Mouse (Mus musculus): Measurements from ENCODE around the gene H2al1h. TPM values are rescaled to one million over a fixed set of nuclear protein-coding genes. Genes with fewer than 3 reads are reported as not detected.
"Not testable (repeated sequence)": the region's sequence is repeated elsewhere in the genome, so short reads cannot be mapped to it uniquely, and the experiment has no call there.

H2al1h gene
- total and polyA plus RNA-seq, 3 experiments = not detected

GRCm38 (mm10) chrX:11308524-11308923, 12.8 kb upstream of the H2al1h start, which contains the start of gene H2al1d:
TSS of gene H2al1d (plus strand) at chrX:11308824.
- H3K27me3 ChIP-seq (ENCODE audit: control insufficient read depth, insufficient read depth, low read length); H3K9ac ChIP-seq (ENCODE audit: low read depth, low read length); intact Hi-C loops (cut with DNase I); H3K4me1 ChIP-seq (ENCODE audit: control insufficient read depth, insufficient read depth, low read length); H3K36me3 ChIP-seq (ENCODE audit: control insufficient read depth, insufficient read depth, low read length); H3K4me3 ChIP-seq; H3K27ac ChIP-seq; DNase-seq; H3K79me2 ChIP-seq (replicated peaks; ENCODE audit: control insufficient read depth, insufficient read depth, low read length): not testable (repeated sequence)
- no CpG with 5 or more reads among the region's 6 CpGs for WGBS

GRCm38 (mm10) chrX:11311634-11312033, 9.7 kb upstream of the H2al1h start, which contains the start of gene H2al1e:
TSS of gene H2al1e (plus strand) at chrX:11311934.
- H3K36me3 ChIP-seq (ENCODE audit: control insufficient read depth, insufficient read depth, low read length); H3K9ac ChIP-seq (ENCODE audit: low read depth, low read length); intact Hi-C loops (cut with DNase I); H3K79me2 ChIP-seq (replicated peaks; ENCODE audit: control insufficient read depth, insufficient read depth, low read length); H3K27me3 ChIP-seq (ENCODE audit: control insufficient read depth, insufficient read depth, low read length); H3K4me3 ChIP-seq; H3K27ac ChIP-seq; DNase-seq; H3K4me1 ChIP-seq (ENCODE audit: control insufficient read depth, insufficient read depth, low read length): not testable (repeated sequence)
- WGBS = no CpG with 5 or more reads among the region's 3 CpGs

GRCm38 (mm10) chrX:11314858-11315257, 6.4 kb upstream of the H2al1h start, which contains the start of gene H2al1f:
TSS of gene H2al1f (plus strand) at chrX:11315158.
- H3K4me1 ChIP-seq (ENCODE audit: control insufficient read depth, insufficient read depth, low read length); H3K9ac ChIP-seq (ENCODE audit: low read depth, low read length); H3K4me3 ChIP-seq; DNase-seq; intact Hi-C loops (cut with DNase I); H3K27ac ChIP-seq; H3K36me3 ChIP-seq (ENCODE audit: control insufficient read depth, insufficient read depth, low read length); H3K79me2 ChIP-seq (replicated peaks; ENCODE audit: control insufficient read depth, insufficient read depth, low read length); H3K27me3 ChIP-seq (ENCODE audit: control insufficient read depth, insufficient read depth, low read length): not testable (repeated sequence)
- no CpG with 5 or more reads among the region's 6 CpGs for WGBS

- DNase-seq; H3K79me2 ChIP-seq (replicated peaks; ENCODE audit: control insufficient read depth, insufficient read depth, low read length); H3K9ac ChIP-seq (ENCODE audit: low read depth, low read length); H3K4me3 ChIP-seq; H3K4me1 ChIP-seq (ENCODE audit: control insufficient read depth, insufficient read depth, low read length); H3K36me3 ChIP-seq (ENCODE audit: control insufficient read depth, insufficient read depth, low read length); H3K27ac ChIP-seq; intact Hi-C loops (cut with DNase I); H3K27me3 ChIP-seq (ENCODE audit: control insufficient read depth, insufficient read depth, low read length): not testable (repeated sequence)
- WGBS = no CpG with 5 or more reads among the region's 3 CpGs
Observed at GRCm38 (mm10) chrX:11317956-11318355, 3.3 kb upstream of the H2al1h start, which contains the start of gene H2al1g. TSS of gene H2al1g (plus strand) at chrX:11318256.

GRCm38 (mm10) chrX:11324359-11324758, 3.1 kb downstream of the H2al1h start, which contains the start of gene H2al1i:
TSS of gene H2al1i (plus strand) at chrX:11324659.
- WGBS = 60% methylated on average over 1 of the region's 5 CpGs
- intact Hi-C loops (cut with DNase I) = not testable (repeated sequence)

GRCm38 (mm10) chrX:11327522-11327921, 6.2 kb downstream of the H2al1h start, which contains the start of gene H2al1j:
TSS of gene H2al1j (plus strand) at chrX:11327822.
- H3K4me1 ChIP-seq (ENCODE audit: control insufficient read depth, insufficient read depth, low read length); H3K79me2 ChIP-seq (replicated peaks; ENCODE audit: control insufficient read depth, insufficient read depth, low read length); H3K9ac ChIP-seq (ENCODE audit: low read depth, low read length); H3K27ac ChIP-seq; H3K36me3 ChIP-seq (ENCODE audit: control insufficient read depth, insufficient read depth, low read length); H3K4me3 ChIP-seq; H3K27me3 ChIP-seq (ENCODE audit: control insufficient read depth, insufficient read depth, low read length); DNase-seq; intact Hi-C loops (cut with DNase I): not testable (repeated sequence)
- WGBS = 75% methylated on average over 2 of the region's 2 CpGs

More at GRCm38 (mm10) chrX:11324359-11324758, 3.1 kb downstream of the H2al1h start, which contains the start of gene H2al1i:
- not testable (repeated sequence) for H3K4me3 ChIP-seq; H3K27me3 ChIP-seq (ENCODE audit: control insufficient read depth, insufficient read depth, low read length); H3K27ac ChIP-seq; H3K79me2 ChIP-seq (replicated peaks; ENCODE audit: control insufficient read depth, insufficient read depth, low read length); H3K9ac ChIP-seq (ENCODE audit: low read depth, low read length); H3K36me3 ChIP-seq (ENCODE audit: control insufficient read depth, insufficient read depth, low read length); DNase-seq; H3K4me1 ChIP-seq (ENCODE audit: control insufficient read depth, insufficient read depth, low read length)

GRCm38 (mm10) chrX:11345762-11346161, 24.5 kb downstream of the H2al1h start:
- intact Hi-C loops (cut with DNase I) = no loop called here

More at GRCm38 (mm10) chrX:11345762-11346161, 24.5 kb downstream of the H2al1h start:
- H3K9ac ChIP-seq (ENCODE audit: low read depth, low read length) = no peak overlapping the region
- no peaks in the 10 kb centered on the region for H3K27me3 ChIP-seq (ENCODE audit: control insufficient read depth, insufficient read depth, low read length)
- H3K4me1 ChIP-seq (ENCODE audit: control insufficient read depth, insufficient read depth, low read length) = no peaks in the 10 kb centered on the region
- WGBS = 53% methylated on average over 9 of the region's 9 CpGs
- peak; percentile 11 to 22 for DNase-seq
- no peaks in the 10 kb centered on the region for H3K36me3 ChIP-seq (ENCODE audit: control insufficient read depth, insufficient read depth, low read length)
- H3K79me2 ChIP-seq (replicated peaks; ENCODE audit: control insufficient read depth, insufficient read depth, low read length) = no peaks in the 10 kb centered on the region
- no peak overlapping the region for H3K27ac ChIP-seq
- TF ChIP-seq CTCF (IDR thresholded peaks at IDR 0.05) = no peak
- no peak for TF ChIP-seq EP300 (IDR thresholded peaks at IDR 0.05; ENCODE audit: insufficient read depth, low read depth, low read length)
- TF ChIP-seq POLR2A (IDR thresholded peaks at IDR 0.05; ENCODE audit: insufficient read depth, low read depth, low read length) = no peak
- H3K4me3 ChIP-seq = no peak overlapping the region

All from heart, adult 2 months (tissue).